Mouse (Mus musculus): ENCODE measurements at regions not wholly inside any gene's neighbourhood (a gene's known extent, or its start where the extent isn't known, plus 50 kb on each side); places are given as distances from the start of the nearest gene placed in this dataset.
A peak's percentile ranks its signal among the peaks of the same experiment; 100 is the strongest.

GRCm38 (mm10) chr6:95769808-95770207, 51.2 kb upstream of the Suclg2 start:
- DNase-seq (ENCODE audit: low read depth, low spot score), result no peak

GRCm38 (mm10) chr6:95801651-95802050, 83.1 kb upstream of the Suclg2 start:
- no peak for DNase-seq (ENCODE audit: low read depth, low spot score)

GRCm38 (mm10) chr6:95841502-95841901, 122.9 kb upstream of the Suclg2 start:
- DNase-seq (ENCODE audit: low read depth, low spot score), result peak; percentile 8

GRCm38 (mm10) chr6:95846536-95846935, 127.9 kb upstream of the Suclg2 start:
- no peak for DNase-seq (ENCODE audit: low read depth, low spot score)

- no peak for DNase-seq (ENCODE audit: low read depth, low spot score)
Measured at GRCm38 (mm10) chr6:95875463-95875862, 156.9 kb upstream of the Suclg2 start.

GRCm38 (mm10) chr6:95876320-95876719, 157.7 kb upstream of the Suclg2 start:
- DNase-seq (ENCODE audit: low read depth, low spot score), result no peak

- DNase-seq (ENCODE audit: low read depth, low spot score), result no peak
Measured at GRCm38 (mm10) chr6:95886645-95887044, 168.0 kb upstream of the Suclg2 start.

- no peak for DNase-seq (ENCODE audit: low read depth, low spot score)
Measured at GRCm38 (mm10) chr6:95902551-95902950, 184.0 kb upstream of the Suclg2 start.

GRCm38 (mm10) chr6:95904085-95904633, 185.6 kb upstream of the Suclg2 start:
- DNase-seq (ENCODE audit: low read depth, low spot score), result peak; percentile 40

- DNase-seq (ENCODE audit: low read depth, low spot score), result no peak
Measured at GRCm38 (mm10) chr6:95905057-95905456, 186.5 kb upstream of the Suclg2 start.

- DNase-seq (ENCODE audit: low read depth, low spot score), result no peak
Measured at GRCm38 (mm10) chr6:95921737-95922136, 191.2 kb upstream of the Fam19a1 start.

- no peak for DNase-seq (ENCODE audit: low read depth, low spot score)
Measured at GRCm38 (mm10) chr6:95934561-95934960, 178.4 kb upstream of the Fam19a1 start.

- no peak for DNase-seq (ENCODE audit: low read depth, low spot score)
Measured at GRCm38 (mm10) chr6:95936504-95936903, 176.4 kb upstream of the Fam19a1 start.

- DNase-seq (ENCODE audit: low read depth, low spot score), result no peak
Measured at GRCm38 (mm10) chr6:95939052-95939451, 173.9 kb upstream of the Fam19a1 start.

GRCm38 (mm10) chr6:95960745-95961144, 152.2 kb upstream of the Fam19a1 start:
- no peak for DNase-seq (ENCODE audit: low read depth, low spot score)

GRCm38 (mm10) chr6:95966231-95966630, 146.7 kb upstream of the Fam19a1 start:
- DNase-seq (ENCODE audit: low read depth, low spot score), result no peak

- DNase-seq (ENCODE audit: low read depth, low spot score), result no peak
Measured at GRCm38 (mm10) chr6:95975994-95976393, 137.0 kb upstream of the Fam19a1 start.

GRCm38 (mm10) chr6:95997037-95997436, 115.9 kb upstream of the Fam19a1 start:
- no peak for DNase-seq (ENCODE audit: low read depth, low spot score)

GRCm38 (mm10) chr6:95997741-95998140, 115.2 kb upstream of the Fam19a1 start:
- no peak for DNase-seq (ENCODE audit: low read depth, low spot score)

- no peak for DNase-seq (ENCODE audit: low read depth, low spot score)
Measured at GRCm38 (mm10) chr6:95999441-95999840, 113.5 kb upstream of the Fam19a1 start.

GRCm38 (mm10) chr6:96000011-96000476, 112.9 kb upstream of the Fam19a1 start:
- no peak for DNase-seq (ENCODE audit: low read depth, low spot score)

- DNase-seq (ENCODE audit: low read depth, low spot score), result no peak
Measured at GRCm38 (mm10) chr6:96011299-96011698, 101.7 kb upstream of the Fam19a1 start.

GRCm38 (mm10) chr6:96028022-96028704, 84.8 kb upstream of the Fam19a1 start:
- DNase-seq (ENCODE audit: low read depth, low spot score), result no peak
